Mouse (Mus musculus) forebrain, postnatal 0 days (tissue): Measurements from ENCODE around the gene Gpr176. TPM values are rescaled to one million over a fixed set of nuclear protein-coding genes. Genes with fewer than 3 reads are reported as not detected.

ENCODE experiments used
- ATAC-seq: fragments of 200-750 bp; cut with Nextera tagmentation; 2 replicates; pipeline ENCODE4 v1.8.0; 2017; ENCODE audit warnings: mild to moderate bottlenecking, moderate library complexity
- DNase-seq: peaks from one replicate; pipeline ENCODE4 v3.0.0-alpha.2; 2015
- H3K27ac ChIP-seq: fragments of 300-500 bp; sonication (generic); 2 replicates; pipeline ENCODE4 v1.5.1; 2014; ENCODE audit warnings: low read depth, mild to moderate bottlenecking, antibody characterized with exemption, low read length, moderate library complexity, mixed read lengths
- H3K27me3 ChIP-seq: fragments of 300-500 bp; sonication (generic); 2 replicates; pipeline ENCODE4 v1.6.1; 2014; ENCODE audit warnings: mild to moderate bottlenecking, low read length, mixed read lengths; ENCODE audit not compliant: insufficient read depth
- H3K36me3 ChIP-seq: fragments of 300-500 bp; sonication (generic); 2 replicates; pipeline ENCODE4 v1.6.1; 2014; ENCODE audit warnings: mild to moderate bottlenecking, moderate library complexity; ENCODE audit not compliant: insufficient read depth
- H3K4me1 ChIP-seq: fragments of 300-500 bp; sonication (generic); 2 replicates; pipeline ENCODE4 v1.6.1; 2014; ENCODE audit warnings: antibody characterized with exemption; ENCODE audit not compliant: insufficient read depth
- H3K4me2 ChIP-seq: fragments of 300-500 bp; sonication (generic); 2 replicates; pipeline ENCODE4 v1.6.1; 2014; ENCODE audit warnings: low read depth, mild to moderate bottlenecking, moderate library complexity
- H3K4me3 ChIP-seq: fragments of 300-500 bp; sonication (generic); 2 replicates; pipeline ENCODE4 v1.5.1; 2014; ENCODE audit warnings: low read depth, low read length, mixed read lengths
- H3K9ac ChIP-seq: fragments of 300-500 bp; sonication (generic); 2 replicates; pipeline ENCODE4 v1.6.1; 2014; ENCODE audit warnings: mild to moderate bottlenecking
- H3K9me3 ChIP-seq: fragments of 300-500 bp; sonication (generic); 2 replicates; pipeline ENCODE4 v1.6.1; 2016; ENCODE audit warnings: low read length
- CTCF ChIP-seq: sonication (generic); IDR thresholded peaks from 2 replicates; pipeline ENCODE4 v1.5.1; 2016; ENCODE audit warnings: antibody characterized with exemption, control low read depth, low read depth
- WGBS: fragments of 180-500 bp; shearing (Covaris S2); extraction: QIAGEN DNeasy Blood & Tissue Kit; methylation state at CpG from one replicate; pipeline ENCODE4 v1.1.7; 2014; 5-methylcytosine and 5-hydroxymethylcytosine counted together
- polyA plus RNA-seq: library from polyadenylated mRNA; unstranded; fragments of >200 nt; fragmentation: Nextera tagmentation; extraction: Ambion mirVana; gene quantifications from 2 replicates; pipeline ENCODE4 v1.2.1, GENCODE M21; 2015
- total RNA-seq: library from RNA; depleted of rRNA; stranded (reverse); fragments of >200 nt; gene quantifications from 2 replicates; pipeline ENCODE4 v1.2.3, GENCODE M21; 2014; rRNA removed

The Gpr176 gene
- 8.8 and 11.0 TPM in 2 replicates for total RNA-seq
- polyA plus RNA-seq, result 6.3 and 8.3 TPM in 2 replicates

DNA sequence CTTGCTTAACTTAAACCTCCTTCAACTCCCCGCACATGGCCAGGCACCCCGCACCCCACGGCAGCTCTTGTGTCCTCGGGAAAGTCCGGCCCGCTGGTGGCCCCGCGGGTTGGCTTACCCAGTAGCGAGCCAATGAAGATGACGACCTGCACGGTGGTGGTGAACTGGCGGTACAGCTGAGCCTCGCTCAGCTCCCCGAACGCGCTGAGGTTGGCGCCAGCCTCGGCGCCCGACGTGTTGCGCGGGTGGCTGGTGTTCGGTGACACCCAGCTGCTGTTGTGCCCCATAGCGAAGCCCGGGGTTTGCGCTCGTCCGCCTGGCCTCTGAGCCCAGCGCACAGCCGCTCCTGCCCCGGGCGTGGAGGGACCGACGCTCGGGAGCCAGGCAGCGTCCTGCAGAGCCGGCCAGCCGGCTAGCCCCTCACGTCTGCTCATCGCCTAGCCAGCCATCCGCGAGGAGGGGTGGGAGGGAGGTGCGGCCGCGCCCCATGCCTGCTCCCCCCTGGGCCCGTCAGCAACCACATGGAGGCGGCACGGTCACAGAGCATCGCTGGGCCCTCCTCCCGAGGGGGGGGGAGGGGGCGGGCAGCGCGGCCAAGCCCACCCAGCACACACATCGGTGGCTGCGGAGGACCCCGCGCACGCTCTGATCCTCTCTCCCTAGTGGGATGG lies at the start of gene Gpr176:
Gene Gpr176 (minus strand): TSS at position 519 of the 671 bp plus-strand sequence.
- ATAC-seq, result peak; percentile 86
- Histone ChIP-seq H3K9ac (peak within 1 kb of the TSS; percentile 75), H3K36me3 (no peaks in the 10 kb centered on the region), H3K4me2 (peak within 1 kb of the TSS; percentile 98), H3K4me3 (peak within 1 kb of the TSS; percentile 54), H3K4me1 (peaks cover 5% of the 10 kb centered on the region), H3K27me3 (no peaks in the 10 kb centered on the region), H3K27ac (peak within 1 kb of the TSS; percentile 79), H3K9me3 (no peaks in the 10 kb centered on the region)
- under 1% methylated on average over 54 of the region's 59 CpGs for WGBS
- peak; percentile 75 for DNase-seq
- TF ChIP-seq CTCF, result peak; percentile 27; the same call in 1 of the 2 replicates

DNA sequence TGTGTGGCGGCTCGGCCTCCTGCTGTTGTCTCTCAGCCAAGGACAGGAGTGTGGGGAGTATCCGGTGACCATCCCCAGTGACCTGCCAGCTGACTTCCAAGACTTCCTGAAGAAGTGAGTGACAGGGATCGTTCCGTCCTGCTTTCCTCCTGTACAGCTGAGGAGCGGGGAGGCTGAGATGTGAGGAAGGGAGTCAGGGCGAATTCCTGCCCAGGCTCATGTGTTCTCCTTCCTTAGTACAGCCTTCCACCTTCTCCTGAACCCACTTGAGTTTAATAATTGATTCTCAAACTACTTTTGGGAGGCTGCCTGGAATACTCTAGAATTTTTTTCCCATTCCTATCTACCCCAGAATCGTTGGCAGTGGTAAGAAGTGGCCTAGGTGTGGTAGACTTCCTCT lies 49.2 kb upstream of the Gpr176 start:
- TF ChIP-seq CTCF, result no peak

GRCm38 (mm10) chr2:118421951-118422350 lies 48.7 kb upstream of the Gpr176 start:
- no peak for DNase-seq
- H3K27ac ChIP-seq, result no peak overlapping the region
- ATAC-seq, result no peak
- no peak overlapping the region for H3K4me2 ChIP-seq
- H3K9ac ChIP-seq, result no peak overlapping the region
- TF ChIP-seq CTCF, result no peak
- H3K4me1 ChIP-seq, result no peaks in the 10 kb centered on the region
- H3K27me3 ChIP-seq, result no peaks in the 10 kb centered on the region
- peaks cover 41% of the 10 kb centered on the region for H3K36me3 ChIP-seq
- H3K9me3 ChIP-seq, result no peaks in the 10 kb centered on the region
- 92% methylated on average over 15 of the region's 15 CpGs for WGBS
- no peak overlapping the region for H3K4me3 ChIP-seq

More for the DNA sequence above, 49.2 kb upstream of the Gpr176 start:
- Histone ChIP-seq H3K4me2 (no peak overlapping the region), H3K27ac (no peak overlapping the region), H3K36me3 (peaks cover 44% of the 10 kb centered on the region), H3K9me3 (no peaks in the 10 kb centered on the region), H3K9ac (no peak overlapping the region), H3K27me3 (no peaks in the 10 kb centered on the region), H3K4me3 (no peak overlapping the region), H3K4me1 (no peaks in the 10 kb centered on the region)
- DNase-seq, result no peak
- ATAC-seq, result no peak
- WGBS, result 87% methylated on average over 8 of the region's 8 CpGs

DNA sequence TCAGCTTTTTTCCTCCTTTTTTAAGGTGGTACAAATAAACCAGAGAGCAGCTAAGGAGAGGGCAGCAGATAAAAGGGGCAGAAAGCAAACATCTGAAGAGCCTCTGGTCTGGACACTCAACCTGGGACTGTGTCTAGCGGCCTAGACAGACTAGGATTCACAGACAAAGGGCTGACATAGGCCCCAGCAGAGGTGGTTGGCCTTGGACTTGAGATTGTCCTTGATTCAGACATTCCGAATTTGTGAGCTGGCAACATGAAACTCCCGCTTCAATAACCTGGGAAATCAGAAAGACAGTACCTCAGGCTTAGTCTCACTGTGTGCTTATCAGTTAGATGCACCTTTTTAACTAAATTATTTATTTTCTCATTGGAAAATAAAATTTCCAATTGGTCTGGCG lies 44.9 kb upstream of the Gpr176 start:
- H3K4me3 ChIP-seq, result no peak overlapping the region
- WGBS, result 92% methylated on average over 4 of the region's 4 CpGs
- H3K27me3 ChIP-seq, result no peaks in the 10 kb centered on the region
- H3K4me2 ChIP-seq, result no peak overlapping the region
- DNase-seq (no peak), ATAC-seq (no peak)
- no peak overlapping the region for H3K9ac ChIP-seq
- no peak for TF ChIP-seq CTCF
- H3K4me1 ChIP-seq, result no peaks in the 10 kb centered on the region
- H3K27ac ChIP-seq, result no peak overlapping the region
- peaks cover 47% of the 10 kb centered on the region for H3K36me3 ChIP-seq
- H3K9me3 ChIP-seq, result no peaks in the 10 kb centered on the region

DNA sequence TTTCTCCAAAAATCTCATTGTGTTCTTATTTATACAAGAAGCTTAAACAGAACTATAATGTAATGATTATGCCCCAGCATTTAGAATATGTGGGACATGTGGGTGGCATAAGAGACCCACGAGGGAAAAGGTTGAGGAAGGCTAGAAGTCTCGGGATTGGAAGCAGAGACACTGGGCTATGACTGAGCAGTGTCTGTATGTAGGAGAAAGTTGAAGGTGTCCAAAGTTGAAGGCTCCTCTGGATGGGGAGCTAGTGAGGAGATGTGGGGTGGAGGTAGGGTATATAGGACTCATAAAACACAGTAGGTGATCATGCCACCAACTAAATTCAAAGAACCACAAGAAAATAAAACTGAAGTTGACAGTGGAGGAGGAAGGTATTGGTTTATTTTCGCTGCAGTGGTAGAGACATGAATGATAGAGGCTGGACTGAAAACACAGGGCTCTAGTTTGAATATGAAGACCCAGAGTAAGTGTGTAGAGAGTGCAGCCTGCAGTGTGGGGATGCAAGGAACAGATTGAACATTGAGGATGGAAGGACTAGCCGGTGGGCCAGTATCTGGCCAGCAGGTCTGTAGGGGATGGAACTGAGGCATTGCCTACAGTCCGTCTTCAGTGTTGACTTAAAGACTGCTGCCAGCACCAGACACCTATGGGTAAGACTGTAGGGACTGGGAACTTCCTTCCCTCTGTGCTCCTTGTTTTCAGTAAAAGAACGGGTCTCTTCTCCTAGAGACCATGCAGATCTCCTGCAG lies 42.6 kb upstream of the Gpr176 start:
- H3K4me2 ChIP-seq, result no peak overlapping the region
- H3K27ac ChIP-seq, result no peak overlapping the region
- no peaks in the 10 kb centered on the region for H3K27me3 ChIP-seq
- peaks cover 44% of the 10 kb centered on the region for H3K36me3 ChIP-seq
- no peak overlapping the region for H3K9ac ChIP-seq
- no peak overlapping the region for H3K4me3 ChIP-seq
- no peak for TF ChIP-seq CTCF
- WGBS, result 96% methylated on average over 6 of the region's 6 CpGs
- DNase-seq (no peak), ATAC-seq (no peak)
- no peaks in the 10 kb centered on the region for H3K4me1 ChIP-seq
- H3K9me3 ChIP-seq, result no peaks in the 10 kb centered on the region

GRCm38 (mm10) chr2:118412821-118413220 lies 39.6 kb upstream of the Gpr176 start:
- no peak for ATAC-seq
- no peaks in the 10 kb centered on the region for H3K9me3 ChIP-seq
- WGBS, result 93% methylated on average over 11 of the region's 11 CpGs
- no peak for DNase-seq
- TF ChIP-seq CTCF, result no peak
- H3K9ac ChIP-seq, result no peak overlapping the region
- H3K4me1 ChIP-seq, result no peaks in the 10 kb centered on the region
- no peaks in the 10 kb centered on the region for H3K27me3 ChIP-seq
- H3K4me2 ChIP-seq, result no peak overlapping the region
- peaks cover 29% of the 10 kb centered on the region for H3K36me3 ChIP-seq
- H3K4me3 ChIP-seq, result no peak overlapping the region
- no peak overlapping the region for H3K27ac ChIP-seq

DNA sequence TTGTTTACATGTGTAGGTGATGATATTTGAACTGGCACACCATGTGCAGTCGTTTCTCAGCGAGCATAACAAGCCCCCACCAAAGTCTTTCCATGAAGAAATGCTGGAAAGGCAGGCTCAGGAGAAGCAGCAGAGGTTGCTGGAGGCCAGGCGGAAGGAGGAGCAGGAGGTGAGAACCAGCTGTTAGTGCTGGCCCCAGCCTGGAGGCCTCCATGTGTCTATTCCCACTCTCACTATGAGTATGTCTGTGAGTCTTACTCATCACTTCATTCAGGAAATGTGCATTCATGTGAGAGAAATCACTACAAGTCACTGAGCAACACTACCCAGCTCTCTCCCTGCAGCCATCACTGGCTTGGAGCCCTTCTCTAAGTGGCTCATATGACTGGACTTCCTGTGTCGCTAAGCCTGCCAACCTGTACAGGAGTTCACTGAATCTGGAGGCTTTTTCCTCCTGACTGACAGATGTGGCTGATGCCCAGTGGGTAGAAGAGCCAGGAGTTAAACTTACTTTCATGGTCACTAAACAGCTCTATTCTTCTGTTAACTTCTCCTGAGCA lies 35.2 kb upstream of the Gpr176 start:
- H3K4me3 ChIP-seq, result no peak overlapping the region
- H3K36me3 ChIP-seq, result peaks cover 31% of the 10 kb centered on the region
- no peak for TF ChIP-seq CTCF
- no peak overlapping the region for H3K9ac ChIP-seq
- no peaks in the 10 kb centered on the region for H3K4me1 ChIP-seq
- no peak for ATAC-seq
- H3K9me3 ChIP-seq, result no peaks in the 10 kb centered on the region
- WGBS, result 86% methylated on average over 4 of the region's 4 CpGs
- no peak overlapping the region for H3K27ac ChIP-seq
- H3K4me2 ChIP-seq, result no peak overlapping the region
- DNase-seq, result no peak
- no peaks in the 10 kb centered on the region for H3K27me3 ChIP-seq
